Mouse (Mus musculus): Measurements from ENCODE around the gene H2-Ob.
A peak's percentile ranks its signal among the peaks of the same experiment; 100 is the strongest.

The H2-Ob gene

DNA sequence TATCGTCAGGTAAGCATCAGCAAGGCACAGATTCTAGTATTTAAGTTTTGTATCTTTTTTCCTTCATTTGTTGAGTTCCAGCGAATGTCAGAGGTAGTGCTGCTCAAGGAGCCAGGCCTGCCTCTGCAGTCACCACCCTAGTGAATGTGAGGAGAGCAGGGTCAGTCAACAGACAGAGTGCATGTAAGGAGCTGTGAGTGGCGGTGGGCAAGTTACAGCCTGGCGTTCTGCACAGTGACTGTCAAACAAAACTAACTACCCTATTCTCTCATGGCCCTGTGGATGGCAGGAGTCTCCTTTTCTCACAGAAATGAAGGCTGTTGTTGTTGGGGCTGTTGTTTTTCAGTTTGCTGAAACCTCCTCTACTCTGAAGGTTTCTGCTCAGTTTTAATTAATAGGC lies 46.7 kb downstream of the H2-Ob start:
- no peak for DNase-seq (ENCODE audit: low spot score in 2 of 2)

DNA sequence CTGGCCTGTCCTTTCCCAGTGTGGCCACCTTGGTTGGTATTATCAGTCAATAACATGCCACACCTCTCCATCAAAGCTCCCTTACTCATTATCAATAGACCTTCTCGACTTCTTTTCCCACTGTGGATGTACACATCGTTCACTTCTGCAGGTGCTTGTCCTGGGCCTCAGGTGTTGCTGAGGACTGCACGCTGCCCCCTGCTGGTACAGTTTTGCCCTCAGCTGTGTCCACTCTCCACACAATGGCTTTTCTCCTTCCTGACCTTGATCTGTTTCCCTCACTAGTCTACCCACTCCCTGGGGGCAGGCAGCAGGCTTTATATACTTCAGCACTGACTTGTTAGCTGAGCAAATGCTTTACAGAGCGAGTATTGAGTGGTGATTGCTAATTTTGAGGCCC lies 47.1 kb downstream of the H2-Ob start:
- no peak for DNase-seq (ENCODE audit: low spot score in 2 of 2)

DNA sequence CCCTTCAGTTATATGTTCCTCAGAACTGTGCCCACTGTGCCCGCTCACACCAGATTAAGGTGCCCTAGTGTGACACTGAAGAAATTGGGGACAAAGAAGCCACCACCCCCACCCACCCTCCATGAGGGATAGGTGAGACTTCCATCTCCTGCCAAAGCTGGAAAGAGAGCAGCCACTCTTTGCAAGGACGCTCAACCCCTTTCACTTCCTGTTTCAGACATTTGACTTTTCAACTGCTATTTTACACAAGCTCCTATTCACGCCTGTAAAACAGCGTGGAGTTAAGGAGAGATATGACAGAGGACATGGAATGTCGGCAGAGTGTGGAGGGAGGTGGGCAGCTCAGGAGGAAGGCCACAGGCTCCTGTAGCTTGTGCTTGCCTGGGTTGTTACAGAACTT lies 47.8 kb downstream of the H2-Ob start:
- no peak for DNase-seq (ENCODE audit: low spot score in 2 of 2)

DNA sequence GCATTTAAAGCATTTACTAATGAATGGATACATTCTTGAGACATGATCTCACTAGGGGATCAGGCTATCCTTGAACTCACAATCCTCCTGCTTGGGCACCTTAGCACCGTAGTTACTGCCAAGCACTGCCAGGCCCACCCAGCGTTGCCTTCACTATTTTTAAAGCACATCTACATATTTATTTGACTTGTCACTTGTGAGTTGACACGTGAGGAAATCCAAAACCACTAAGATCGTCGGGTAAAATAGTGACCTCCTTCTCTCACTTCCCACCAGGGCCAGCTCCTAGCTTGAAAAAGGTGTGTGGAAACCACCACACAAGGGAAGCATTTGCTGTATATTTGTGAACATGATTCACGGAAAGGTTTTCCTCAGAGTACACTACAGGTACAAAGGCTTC lies 48.3 kb downstream of the H2-Ob start:
- DNase-seq (ENCODE audit: low spot score in 2 of 2), result no peak

DNA sequence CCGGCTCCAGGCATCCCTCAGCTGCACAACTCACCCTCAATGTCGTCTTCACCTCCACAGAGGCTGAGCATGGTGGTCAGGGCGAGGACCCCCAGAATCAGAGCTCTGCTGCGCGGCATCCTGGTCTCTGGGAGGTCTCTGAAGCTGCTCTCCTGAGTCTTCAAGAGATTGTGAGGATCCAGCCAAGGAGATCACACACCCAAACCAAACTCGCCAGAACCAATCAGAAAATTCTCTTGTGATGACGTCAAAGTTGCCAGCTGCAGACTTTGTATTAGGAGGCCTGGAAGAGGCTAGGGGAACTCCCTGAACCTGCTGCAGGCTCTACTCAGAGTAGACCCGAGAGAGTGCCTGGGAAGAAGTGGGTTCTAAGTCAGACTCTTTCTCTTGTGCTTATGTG lies 48.9 kb downstream of the H2-Ob start, which contains the start of gene H2-Aa:
H2-Aa (minus strand) TSS at position 176 of the 400 bp plus-strand sequence.
- DNase-seq (ENCODE audit: low spot score in 2 of 2), result peak; percentile 55 to 64

DNA sequence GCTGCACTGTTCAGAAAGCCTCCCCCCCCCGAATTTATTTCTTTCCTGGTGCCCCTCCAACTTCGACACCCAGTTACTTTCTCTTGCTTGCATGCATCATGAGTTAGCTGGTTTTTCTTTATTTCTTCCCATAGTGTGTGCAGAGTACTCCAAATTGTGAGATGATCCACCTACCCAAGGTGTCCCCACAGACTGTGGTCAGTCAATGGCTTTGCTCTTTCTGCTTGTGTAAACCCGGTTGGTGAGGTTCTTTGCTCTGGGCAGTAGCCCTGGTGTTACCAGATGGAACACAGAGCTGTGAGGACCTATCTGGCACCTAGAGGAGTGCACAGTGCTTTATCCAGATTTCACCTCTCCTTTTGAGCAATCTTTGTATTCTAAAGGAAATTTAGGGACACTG lies 49.4 kb downstream of the H2-Ob start:
- DNase-seq (ENCODE audit: low spot score in 2 of 2), result no peak

DNA sequence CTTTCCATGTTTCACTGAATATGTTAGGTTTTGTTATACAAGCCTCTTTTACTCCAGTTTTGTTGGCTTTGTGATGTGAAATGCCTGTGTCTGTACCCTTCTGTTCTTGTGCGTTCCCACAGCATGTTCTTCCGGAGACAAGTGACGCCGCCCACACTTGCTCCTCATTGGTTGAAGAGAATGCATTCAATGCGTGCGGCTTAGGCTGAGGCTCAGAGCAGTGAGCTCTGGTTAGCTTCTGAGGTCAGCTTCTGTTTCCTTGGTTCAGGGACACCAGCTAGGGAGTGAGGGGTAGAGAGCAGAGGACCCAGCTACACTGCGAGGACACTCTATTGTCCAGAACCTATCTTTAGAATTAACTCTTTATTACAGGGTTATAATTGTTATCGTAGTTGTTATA lies 52.9 kb downstream of the H2-Ob start:
- peak; percentile 59 to 66 for DNase-seq (ENCODE audit: low spot score in 2 of 2)

DNA sequence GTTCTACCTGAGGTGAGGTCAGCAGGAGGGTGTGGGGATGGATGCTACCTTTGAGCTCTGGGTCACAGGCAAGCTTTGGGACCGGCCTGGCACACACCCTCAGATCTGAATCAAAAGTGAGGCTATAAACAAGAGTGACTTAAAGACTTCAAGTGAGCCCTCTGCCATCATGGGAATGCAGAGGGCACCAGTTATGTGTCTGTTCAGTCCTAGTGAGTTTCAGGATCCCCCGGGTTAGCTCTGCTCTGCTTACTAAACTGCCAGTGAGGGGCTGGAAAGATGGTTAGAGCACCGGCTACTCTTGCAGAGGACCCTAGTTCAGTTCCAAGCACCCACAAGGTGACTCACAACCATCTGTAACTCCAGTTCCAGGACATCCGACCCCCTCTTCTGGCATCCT lies 53.9 kb downstream of the H2-Ob start:
- no peak for DNase-seq (ENCODE audit: low spot score in 2 of 2)

DNA sequence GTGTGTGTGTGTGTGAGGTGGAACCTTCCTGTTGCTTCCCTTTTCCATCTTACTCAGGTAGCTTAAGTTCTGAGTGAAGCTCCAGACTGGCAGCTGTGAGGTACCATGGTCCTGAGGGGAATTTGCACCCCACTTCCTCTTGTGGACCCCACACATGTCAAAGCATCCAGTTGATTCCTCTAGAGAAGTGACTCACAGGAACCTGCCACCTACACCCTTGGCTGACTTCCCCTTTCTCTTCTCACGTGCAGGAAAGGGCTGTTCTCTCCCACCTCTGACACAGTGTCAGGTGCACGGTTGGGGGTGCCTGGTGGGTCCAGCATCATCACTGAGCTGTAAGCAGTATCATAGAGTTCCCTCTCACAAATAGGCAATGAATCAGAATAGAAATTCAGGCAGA lies 54.8 kb downstream of the H2-Ob start:
- no peak for DNase-seq (ENCODE audit: low spot score in 2 of 2)

DNA sequence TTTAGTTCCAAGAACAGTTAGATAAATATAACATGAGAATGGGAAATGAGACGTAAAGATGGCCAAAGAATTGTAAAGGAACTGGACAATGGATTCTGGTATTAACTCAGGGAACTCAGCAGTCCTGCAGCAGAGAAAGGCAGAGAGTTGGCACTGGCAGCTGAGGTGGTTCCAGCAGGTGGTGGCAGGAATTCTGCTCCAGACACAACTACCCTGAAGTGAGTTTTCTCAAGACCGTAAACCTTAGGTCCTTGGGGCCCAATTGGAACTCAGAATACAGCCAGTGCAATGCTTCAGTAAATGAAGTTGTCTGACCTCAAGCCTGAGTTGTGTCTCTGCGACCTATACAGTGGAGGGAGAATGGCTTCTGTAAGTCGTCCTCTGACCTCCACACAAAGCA lies 55.5 kb downstream of the H2-Ob start:
- DNase-seq (ENCODE audit: low spot score in 2 of 2), result no peak

DNA sequence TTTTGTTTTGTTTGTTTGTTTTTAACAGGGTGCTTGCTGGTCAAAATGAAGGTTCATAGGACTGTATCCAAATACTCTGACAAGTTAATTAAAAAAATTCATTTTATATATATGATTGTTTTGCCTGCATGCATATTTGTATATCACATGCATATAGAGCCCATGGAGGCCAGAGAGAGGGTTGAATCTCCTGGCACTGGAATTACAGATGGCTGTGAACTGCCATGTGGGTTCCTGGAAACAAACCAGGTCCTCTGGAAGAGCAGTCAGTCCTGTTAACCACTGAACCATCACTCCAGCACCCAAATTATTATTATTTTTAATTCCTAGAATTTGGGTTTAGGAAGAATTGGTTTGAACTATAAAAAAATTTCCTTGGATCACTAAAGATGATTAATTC lies 56.6 kb downstream of the H2-Ob start:
- DNase-seq (ENCODE audit: low spot score in 2 of 2), result no peak

DNA sequence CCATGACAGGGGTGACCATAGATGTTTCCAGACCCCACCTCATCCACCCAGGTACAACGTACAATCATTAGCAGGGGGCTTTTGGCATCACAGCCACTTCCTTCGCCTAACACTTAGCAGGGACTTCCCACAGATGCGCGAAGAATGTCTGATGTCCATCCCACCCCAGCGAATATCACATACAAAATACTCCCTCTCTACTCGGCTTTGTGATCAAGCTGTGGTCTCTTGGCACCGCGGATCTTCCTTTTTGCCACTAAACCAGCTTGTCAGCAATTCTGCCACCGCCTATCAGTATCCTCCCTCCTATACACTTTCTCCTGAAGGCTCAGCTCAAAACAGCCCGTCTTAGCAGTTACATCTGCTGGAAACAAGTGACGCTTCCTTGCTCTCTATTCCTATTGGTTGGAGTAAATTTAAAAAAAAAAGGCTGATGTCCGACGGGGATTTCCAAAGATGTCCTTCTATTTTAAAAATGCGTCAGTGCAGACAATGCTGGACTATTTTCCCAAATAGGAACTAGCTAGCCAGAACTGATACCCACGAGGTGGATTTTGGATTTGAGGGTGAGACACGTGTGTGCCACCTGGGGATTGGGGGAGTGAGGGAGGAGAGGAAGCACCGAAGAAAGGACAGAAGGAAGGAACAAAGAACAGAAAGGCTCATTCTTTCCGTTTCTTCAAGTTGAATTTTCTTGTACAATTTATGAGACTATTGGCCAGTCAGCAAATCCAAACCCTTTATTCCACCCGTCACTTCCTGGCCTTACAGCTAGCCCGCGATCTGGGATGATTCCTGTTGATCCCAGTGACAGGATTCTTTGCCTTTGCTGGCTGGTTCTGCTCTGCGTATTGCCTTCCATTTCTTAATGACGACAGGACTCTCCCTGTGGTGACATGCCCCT lies 57.4 kb downstream of the H2-Ob start:
- peak in 1 of 2 experiments; percentile 12 for DNase-seq (ENCODE audit: low spot score in 2 of 2)

DNA sequence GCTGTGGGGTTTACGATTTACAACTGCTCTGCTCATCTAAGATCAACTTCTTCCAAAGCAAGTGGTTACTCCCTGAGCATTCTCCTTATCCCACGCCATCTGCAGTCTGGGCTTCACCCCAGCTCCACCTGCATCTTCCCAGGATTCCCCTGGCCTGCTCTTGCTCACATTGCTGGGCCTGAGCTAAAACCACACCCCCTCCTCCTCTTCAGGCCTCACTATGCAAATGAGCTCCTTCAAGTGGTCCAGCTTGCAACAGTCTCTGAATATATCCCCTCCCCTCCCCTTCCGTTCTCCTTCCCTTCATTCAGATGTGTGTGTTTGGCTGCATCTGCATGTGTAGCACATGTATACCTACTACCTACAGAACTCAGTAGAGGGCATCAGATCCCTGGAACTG lies 60.7 kb downstream of the H2-Ob start:
- DNase-seq (ENCODE audit: low spot score in 2 of 2), result no peak

DNA sequence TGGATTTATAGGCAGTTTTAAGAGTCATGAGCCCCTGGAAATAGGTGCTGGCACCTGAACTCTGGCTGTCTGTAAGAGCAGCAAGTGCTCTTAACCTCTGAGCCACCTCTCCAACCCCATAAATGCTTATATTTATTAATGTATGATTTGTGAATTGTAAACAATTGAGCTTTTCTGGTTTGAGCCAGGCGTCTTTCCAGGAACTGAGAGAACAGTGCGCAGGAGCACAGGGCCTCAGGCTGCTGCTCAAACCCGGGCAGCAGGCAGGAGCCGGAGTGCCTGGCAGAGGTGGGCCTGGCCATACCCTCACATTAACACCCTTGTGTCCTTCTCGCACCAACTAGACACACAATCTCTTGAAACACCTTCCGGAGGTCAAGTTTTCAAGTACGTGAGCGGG lies 61.4 kb downstream of the H2-Ob start:
- no peak for DNase-seq (ENCODE audit: low spot score in 2 of 2)

DNA sequence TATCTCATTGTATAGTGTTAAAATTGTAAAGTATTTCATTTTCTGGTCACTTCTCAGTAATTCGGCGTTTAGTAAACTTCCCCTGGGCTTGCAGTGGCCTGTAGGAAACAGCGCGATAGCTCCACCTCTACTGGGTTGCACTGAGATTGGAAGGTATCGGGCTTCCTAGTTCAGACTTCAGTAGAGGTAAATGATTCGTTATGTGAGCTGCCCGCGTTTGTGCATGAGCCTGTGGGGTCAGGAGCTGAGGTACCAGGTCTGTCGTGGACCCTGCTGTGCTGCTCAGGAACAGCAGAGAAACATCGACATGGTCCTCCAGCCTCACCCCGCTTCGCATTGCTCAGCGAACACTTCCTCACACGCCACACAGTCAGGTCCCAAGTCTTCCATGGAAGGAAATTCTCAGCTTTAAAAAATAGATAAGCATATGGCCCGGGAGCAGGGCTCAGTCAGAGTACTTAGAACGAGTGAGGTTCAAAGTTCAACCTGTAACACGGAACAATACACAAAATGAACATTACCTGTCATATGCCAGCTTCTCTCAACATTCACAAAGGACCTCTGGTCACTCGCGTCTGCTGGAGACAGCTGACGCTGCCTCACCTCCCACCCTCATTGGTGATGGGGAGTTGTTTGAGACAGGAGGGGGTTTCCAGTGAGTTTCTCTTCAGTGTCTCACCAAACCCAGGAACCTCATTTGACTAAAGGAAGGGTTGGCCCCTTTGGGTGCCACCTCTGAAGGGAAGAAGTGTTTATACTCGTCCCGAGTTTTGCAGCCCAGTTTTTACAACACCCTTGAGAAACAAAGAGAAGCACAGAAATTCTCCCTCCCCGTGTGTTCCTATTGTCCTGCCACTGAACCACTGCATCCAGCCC lies 62.2 kb downstream of the H2-Ob start:
- no peak for DNase-seq (ENCODE audit: low spot score in 2 of 2)

DNA sequence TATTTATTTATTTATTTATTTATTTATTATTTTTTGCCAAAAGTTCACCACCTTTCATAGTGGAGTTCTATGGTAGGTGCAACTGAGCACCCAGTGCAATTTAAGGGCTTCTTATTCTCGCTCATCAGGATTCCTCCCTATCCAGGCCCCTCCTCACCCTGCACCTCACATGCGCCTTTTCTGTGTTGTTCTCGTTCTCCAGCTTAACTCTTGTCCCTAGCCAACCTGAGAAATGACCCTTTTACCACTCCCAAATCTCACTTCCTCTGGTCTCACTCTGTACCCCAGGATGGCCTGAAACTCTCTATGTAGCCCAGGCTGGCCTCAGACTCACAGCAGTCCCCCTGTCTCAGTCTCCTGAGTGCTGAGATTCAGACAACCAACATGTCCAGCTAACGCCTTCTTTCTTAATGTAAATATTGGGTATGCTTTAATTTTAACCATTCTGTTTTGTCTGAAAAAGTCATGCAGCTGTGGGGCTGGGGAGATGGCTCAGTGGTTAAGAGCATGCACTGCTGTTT lies 63.0 kb downstream of the H2-Ob start:
- no peak for DNase-seq (ENCODE audit: low spot score in 2 of 2)

DNA sequence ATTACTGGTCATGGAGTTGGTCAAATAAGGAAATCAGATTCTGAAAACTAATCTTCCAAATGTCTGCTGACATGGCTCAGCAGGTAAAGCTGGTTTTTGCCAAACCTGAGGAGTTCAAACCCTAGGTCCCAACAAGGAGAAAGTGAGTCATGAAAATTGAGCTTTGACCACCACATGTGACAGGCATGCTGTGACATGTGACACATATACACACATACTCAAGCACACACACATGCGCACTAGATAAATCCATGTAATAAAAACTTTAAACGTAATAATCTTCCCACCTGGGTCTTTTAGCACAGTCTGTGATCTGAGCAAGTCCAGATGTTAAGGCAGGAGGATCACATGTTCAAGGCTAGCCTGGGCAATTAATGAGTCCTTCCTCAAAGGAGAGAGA lies 65.1 kb downstream of the H2-Ob start:
- no peak for DNase-seq (ENCODE audit: low spot score in 2 of 2)
